Mouse (Mus musculus): ENCODE measurements at regions not wholly inside any gene's neighbourhood (a gene's known extent, or its start where the extent isn't known, plus 50 kb on each side); places are given as distances from the start of the nearest gene placed in this dataset.

GRCm38 (mm10) chr10:125844336-125844865 is 121.6 kb upstream of the Lrig3 start:
- Histone ChIP-seq H3K27ac (ENCODE audit: control insufficient read depth, insufficient read depth, low read depth, low read length) (no peak overlapping the region), H3K36me3 (ENCODE audit: control insufficient read depth, insufficient read depth, low read length) (no peaks in the 10 kb centered on the region), H3K27me3 (ENCODE audit: control insufficient read depth, insufficient read depth, low read length) (no peaks in the 10 kb centered on the region), H3K4me3 (ENCODE audit: control insufficient read depth, low read depth, low read length) (no peak overlapping the region), H3K4me1 (ENCODE audit: control insufficient read depth, insufficient read depth, low read length) (no peaks in the 10 kb centered on the region; the same call in 1 of the 2 replicates)
- TF ChIP-seq POLR2A (IDR thresholded peaks at IDR 0.05; ENCODE audit: control insufficient read depth, low read depth, low read length) (no peak), CTCF (IDR thresholded peaks at IDR 0.05; ENCODE audit: control insufficient read depth, insufficient read depth, insufficient replicate concordance, low read depth, low read length) (no peak)

- H3K27me3 ChIP-seq (ENCODE audit: control insufficient read depth, insufficient read depth, low read length): no peaks in the 10 kb centered on the region
- no peak overlapping the region for H3K27ac ChIP-seq (ENCODE audit: control insufficient read depth, insufficient read depth, low read depth, low read length)
- no peak for TF ChIP-seq CTCF (IDR thresholded peaks at IDR 0.05; ENCODE audit: control insufficient read depth, insufficient read depth, insufficient replicate concordance, low read depth, low read length)
- no peak for TF ChIP-seq POLR2A (IDR thresholded peaks at IDR 0.05; ENCODE audit: control insufficient read depth, low read depth, low read length)
- no peaks in the 10 kb centered on the region for H3K36me3 ChIP-seq (ENCODE audit: control insufficient read depth, insufficient read depth, low read length)
- no peak overlapping the region for H3K4me3 ChIP-seq (ENCODE audit: control insufficient read depth, low read depth, low read length)
- H3K4me1 ChIP-seq (ENCODE audit: control insufficient read depth, insufficient read depth, low read length): no peaks in the 10 kb centered on the region; the same call in 1 of the 2 replicates
Observed at GRCm38 (mm10) chr10:125845014-125845514, 120.9 kb upstream of the Lrig3 start.

GRCm38 (mm10) chr10:125850370-125850769 is 115.6 kb upstream of the Lrig3 start:
- TF ChIP-seq CTCF (IDR thresholded peaks at IDR 0.05; ENCODE audit: control insufficient read depth, insufficient read depth, insufficient replicate concordance, low read depth, low read length) (no peak), POLR2A (IDR thresholded peaks at IDR 0.05; ENCODE audit: control insufficient read depth, low read depth, low read length) (no peak)
- no peaks in the 10 kb centered on the region for H3K36me3 ChIP-seq (ENCODE audit: control insufficient read depth, insufficient read depth, low read length)
- no peaks in the 10 kb centered on the region for H3K27me3 ChIP-seq (ENCODE audit: control insufficient read depth, insufficient read depth, low read length)
- no peaks in the 10 kb centered on the region for H3K4me1 ChIP-seq (ENCODE audit: control insufficient read depth, insufficient read depth, low read length)
- no peak overlapping the region for H3K4me3 ChIP-seq (ENCODE audit: control insufficient read depth, low read depth, low read length)
- H3K27ac ChIP-seq (ENCODE audit: control insufficient read depth, insufficient read depth, low read depth, low read length): no peak overlapping the region

GRCm38 (mm10) chr10:125861734-125862133 is 104.2 kb upstream of the Lrig3 start:
- TF ChIP-seq POLR2A (IDR thresholded peaks at IDR 0.05; ENCODE audit: control insufficient read depth, low read depth, low read length) (no peak), CTCF (IDR thresholded peaks at IDR 0.05; ENCODE audit: control insufficient read depth, insufficient read depth, insufficient replicate concordance, low read depth, low read length) (no peak)
- no peak overlapping the region for H3K27ac ChIP-seq (ENCODE audit: control insufficient read depth, insufficient read depth, low read depth, low read length)
- no peaks in the 10 kb centered on the region for H3K27me3 ChIP-seq (ENCODE audit: control insufficient read depth, insufficient read depth, low read length)
- H3K4me3 ChIP-seq (ENCODE audit: control insufficient read depth, low read depth, low read length): no peak overlapping the region
- no peaks in the 10 kb centered on the region for H3K4me1 ChIP-seq (ENCODE audit: control insufficient read depth, insufficient read depth, low read length)
- H3K36me3 ChIP-seq (ENCODE audit: control insufficient read depth, insufficient read depth, low read length): no peaks in the 10 kb centered on the region

- no peak overlapping the region for H3K27ac ChIP-seq (ENCODE audit: control insufficient read depth, insufficient read depth, low read depth, low read length)
- TF ChIP-seq CTCF (IDR thresholded peaks at IDR 0.05; ENCODE audit: control insufficient read depth, insufficient read depth, insufficient replicate concordance, low read depth, low read length) (no peak), POLR2A (IDR thresholded peaks at IDR 0.05; ENCODE audit: control insufficient read depth, low read depth, low read length) (no peak)
Observed at GRCm38 (mm10) chr10:125866346-125866745, 99.6 kb upstream of the Lrig3 start.

GRCm38 (mm10) chr10:125884563-125884962 is 81.4 kb upstream of the Lrig3 start:
- Histone ChIP-seq H3K27ac (ENCODE audit: control insufficient read depth, insufficient read depth, low read depth, low read length) (no peak overlapping the region), H3K36me3 (ENCODE audit: control insufficient read depth, insufficient read depth, low read length) (no peaks in the 10 kb centered on the region), H3K4me3 (ENCODE audit: control insufficient read depth, low read depth, low read length) (no peak overlapping the region), H3K4me1 (ENCODE audit: control insufficient read depth, insufficient read depth, low read length) (no peaks in the 10 kb centered on the region), H3K27me3 (ENCODE audit: control insufficient read depth, insufficient read depth, low read length) (no peaks in the 10 kb centered on the region)
- TF ChIP-seq CTCF (IDR thresholded peaks at IDR 0.05; ENCODE audit: control insufficient read depth, insufficient read depth, insufficient replicate concordance, low read depth, low read length) (no peak), POLR2A (IDR thresholded peaks at IDR 0.05; ENCODE audit: control insufficient read depth, low read depth, low read length) (no peak)

More at GRCm38 (mm10) chr10:125866346-125866745, 99.6 kb upstream of the Lrig3 start:
- no peak overlapping the region for H3K4me3 ChIP-seq (ENCODE audit: control insufficient read depth, low read depth, low read length)
- no peaks in the 10 kb centered on the region for H3K27me3 ChIP-seq (ENCODE audit: control insufficient read depth, insufficient read depth, low read length)
- H3K4me1 ChIP-seq (ENCODE audit: control insufficient read depth, insufficient read depth, low read length): no peaks in the 10 kb centered on the region
- H3K36me3 ChIP-seq (ENCODE audit: control insufficient read depth, insufficient read depth, low read length): no peaks in the 10 kb centered on the region

- H3K4me3 ChIP-seq (ENCODE audit: control insufficient read depth, low read depth, low read length): no peak overlapping the region
- no peaks in the 10 kb centered on the region for H3K27me3 ChIP-seq (ENCODE audit: control insufficient read depth, insufficient read depth, low read length)
- no peaks in the 10 kb centered on the region for H3K4me1 ChIP-seq (ENCODE audit: control insufficient read depth, insufficient read depth, low read length)
- H3K27ac ChIP-seq (ENCODE audit: control insufficient read depth, insufficient read depth, low read depth, low read length): no peak overlapping the region
- H3K36me3 ChIP-seq (ENCODE audit: control insufficient read depth, insufficient read depth, low read length): no peaks in the 10 kb centered on the region
- TF ChIP-seq POLR2A (IDR thresholded peaks at IDR 0.05; ENCODE audit: control insufficient read depth, low read depth, low read length) (no peak), CTCF (IDR thresholded peaks at IDR 0.05; ENCODE audit: control insufficient read depth, insufficient read depth, insufficient replicate concordance, low read depth, low read length) (no peak)
Observed at GRCm38 (mm10) chr10:125885796-125886195, 80.2 kb upstream of the Lrig3 start.

Measured in testis, adult 2 months (tissue).